Mouse (Mus musculus): ENCODE data around the gene Fat4.

The Fat4 gene

DNA sequence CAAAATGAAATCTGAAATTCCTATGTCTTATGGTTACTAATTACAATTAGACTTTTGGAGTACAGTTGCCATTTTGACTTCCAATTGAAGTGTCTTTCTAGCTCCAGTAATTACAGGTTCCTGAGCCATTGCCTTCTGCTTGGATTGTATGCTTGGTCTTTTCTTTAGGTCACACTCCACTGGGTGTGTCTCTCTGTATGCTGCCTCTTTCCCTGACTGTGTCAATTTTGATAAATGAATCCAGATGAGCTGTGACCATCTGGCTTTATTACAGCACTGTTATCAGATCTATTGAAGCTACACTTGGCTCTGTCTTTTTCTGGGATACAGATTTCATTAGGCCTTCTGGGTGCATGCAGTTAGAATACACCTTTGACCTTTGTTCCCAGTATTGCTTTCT, 80.7 kb downstream of the Fat4 start:
- no peak for DNase-seq (ENCODE audit: low read depth, low spot score)

GRCm38 (mm10) chr3:38986379-38986778, 99.6 kb downstream of the Fat4 start:
- DNase-seq (ENCODE audit: low read depth, low spot score): no peak

- no peak for DNase-seq (ENCODE audit: low read depth, low spot score)
These were observed 102.4 kb downstream of the Fat4 start for GRCm38 (mm10) chr3:38989181-38989580.

DNA sequence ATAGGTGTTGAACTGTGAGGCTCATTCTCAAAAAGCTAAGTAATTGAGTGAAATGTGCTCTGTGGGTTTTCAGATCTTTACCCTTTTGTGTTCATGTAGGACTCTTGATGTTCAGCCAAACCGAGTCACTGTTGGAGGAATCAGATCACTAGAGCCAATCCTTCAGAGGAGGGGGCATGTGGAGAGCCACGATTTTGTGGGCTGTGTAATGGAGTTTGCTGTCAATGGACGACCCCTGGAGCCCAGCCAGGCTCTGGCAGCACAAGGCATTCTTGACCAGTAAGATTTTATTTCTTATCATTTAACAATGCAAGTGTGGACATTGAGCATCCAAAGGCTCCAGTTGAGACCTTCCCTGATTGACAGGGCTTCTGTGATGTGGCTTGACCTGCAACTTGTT, 113.3 kb downstream of the Fat4 start:
- DNase-seq (ENCODE audit: low read depth, low spot score): no peak

DNA sequence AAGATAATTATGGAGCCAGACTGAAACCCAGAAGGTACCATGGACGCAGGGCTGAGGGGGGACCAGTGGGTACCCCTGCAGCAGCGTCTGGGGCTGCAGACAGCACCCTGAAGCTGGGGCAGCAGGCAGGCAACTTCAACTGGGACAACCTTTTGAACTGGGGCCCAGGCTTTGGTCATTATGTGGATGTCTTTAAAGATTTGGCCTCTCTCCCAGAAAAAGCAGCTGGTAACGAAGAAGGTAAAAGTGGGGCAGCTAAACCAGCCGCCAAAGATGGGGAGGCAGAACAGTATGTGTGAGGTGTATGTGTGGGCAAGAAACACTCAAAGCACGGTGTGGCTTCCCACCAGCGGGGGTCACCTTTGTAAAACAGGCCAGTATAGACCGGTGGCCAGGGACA, 123.8 kb downstream of the Fat4 start:
- no peak for DNase-seq (ENCODE audit: low read depth, low spot score)

DNA sequence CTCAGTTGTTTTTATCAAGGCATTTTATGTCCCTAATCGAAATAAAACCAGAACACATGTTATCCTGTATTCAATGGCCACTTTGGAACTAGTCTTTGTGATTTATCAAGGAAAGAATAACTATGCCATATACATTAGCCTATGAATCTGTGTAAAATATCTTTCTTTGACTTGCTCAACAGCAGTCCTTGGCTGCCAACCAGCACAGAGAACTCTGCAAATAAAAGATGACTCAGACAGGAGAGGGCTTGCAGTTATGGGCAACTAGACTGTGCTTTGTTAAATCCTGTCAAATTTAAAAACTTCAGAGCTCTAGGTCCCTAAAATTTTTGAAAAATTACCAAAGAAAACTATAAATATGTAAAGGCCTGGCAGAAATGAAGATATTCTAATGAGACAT, 130.9 kb downstream of the Fat4 start:
- DNase-seq (ENCODE audit: low read depth, low spot score): no peak

DNA sequence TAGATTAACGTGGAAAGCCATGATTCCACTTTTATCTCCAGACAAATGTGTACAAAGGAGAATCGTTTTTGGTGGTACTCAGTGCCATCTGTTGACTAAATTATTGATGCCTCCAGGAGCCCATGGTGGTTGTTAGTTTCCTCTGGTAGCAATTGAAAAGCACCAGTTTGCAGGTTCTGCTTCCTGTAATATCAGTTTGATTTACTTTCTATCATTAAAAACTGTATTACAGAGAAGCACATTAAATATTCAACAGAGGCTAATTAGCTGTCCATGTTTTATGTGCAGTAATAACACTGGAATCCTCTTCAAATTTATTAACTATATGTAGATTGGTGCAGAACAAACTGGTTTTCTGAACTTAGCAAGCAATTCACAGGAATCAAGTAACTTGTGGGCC, 149.4 kb downstream of the Fat4 start:
- no peak for DNase-seq (ENCODE audit: low read depth, low spot score)

GRCm38 (mm10) chr3:39046425-39046824, 159.7 kb downstream of the Fat4 start:
- DNase-seq (ENCODE audit: low read depth, low spot score): no peak

DNA sequence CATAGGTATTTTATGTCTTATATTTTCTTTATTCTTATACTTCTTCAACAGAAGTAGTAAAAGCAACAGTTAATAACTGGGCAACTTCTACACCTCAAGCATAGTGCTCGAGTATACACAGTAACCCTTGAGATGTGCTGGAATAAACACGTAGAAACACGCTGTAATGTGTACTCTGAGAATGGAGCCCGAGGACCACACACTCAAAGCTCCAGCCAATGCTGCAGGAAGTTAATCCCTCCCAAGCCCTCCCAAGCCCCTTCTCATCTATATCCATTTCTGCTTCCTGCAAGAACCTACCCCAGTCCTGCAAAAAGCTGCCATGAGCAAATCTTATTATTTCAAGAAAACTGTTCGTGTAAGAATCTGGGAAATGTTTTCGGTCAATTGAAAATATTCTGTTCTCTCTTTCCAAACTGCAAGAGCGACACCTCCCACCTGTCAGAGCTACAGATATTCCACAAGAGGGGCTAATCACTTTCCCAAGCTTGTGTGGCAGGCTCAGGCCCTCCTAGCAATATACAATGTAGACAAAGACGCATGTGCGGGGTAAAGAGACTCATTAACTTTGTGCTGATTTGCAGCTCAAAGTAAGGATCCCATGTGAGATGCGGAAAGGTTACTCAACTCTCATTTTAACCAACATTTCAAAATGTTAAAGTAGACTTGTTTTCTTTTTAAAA, 161.0 kb downstream of the Fat4 start:
- no peak for DNase-seq (ENCODE audit: low read depth, low spot score)

DNA sequence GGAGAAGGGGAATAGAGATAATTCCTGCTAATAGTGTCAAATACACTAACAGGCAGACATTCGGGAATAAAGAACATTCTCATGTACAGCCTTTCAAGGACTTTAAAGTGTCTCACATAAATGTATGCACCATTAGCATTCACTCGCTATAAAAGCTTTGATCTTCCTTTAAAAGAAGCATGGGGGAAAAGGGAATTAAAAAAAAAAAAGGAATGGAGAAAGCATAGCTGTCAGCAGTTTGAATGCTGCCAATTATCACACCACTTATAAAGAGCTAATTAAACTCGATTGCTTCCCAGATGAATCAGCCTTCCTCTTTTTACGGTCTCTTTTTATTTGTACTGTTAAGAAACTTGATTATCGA, 161.5 kb downstream of the Fat4 start:
- DNase-seq (ENCODE audit: low read depth, low spot score): no peak

DNA sequence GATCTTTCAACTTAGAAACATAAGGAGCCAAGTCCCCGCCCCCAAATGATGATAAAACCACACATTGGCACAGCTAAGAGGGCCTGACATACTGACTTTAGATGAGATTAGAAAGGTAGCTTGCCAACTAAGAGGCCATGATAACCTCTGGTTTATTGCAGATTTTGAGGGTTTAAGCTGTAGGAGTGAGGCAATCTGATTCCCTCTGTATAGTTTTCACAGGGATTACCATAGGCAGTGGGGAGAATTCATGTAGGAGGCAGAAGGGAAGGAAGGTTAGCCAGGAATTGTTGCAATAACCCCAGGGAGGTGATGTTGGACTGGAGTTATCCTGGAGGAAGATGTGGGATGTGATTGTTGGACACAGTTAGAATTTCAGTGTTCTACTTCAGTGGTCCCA, 163.4 kb downstream of the Fat4 start:
- DNase-seq (ENCODE audit: low read depth, low spot score): no peak

DNA sequence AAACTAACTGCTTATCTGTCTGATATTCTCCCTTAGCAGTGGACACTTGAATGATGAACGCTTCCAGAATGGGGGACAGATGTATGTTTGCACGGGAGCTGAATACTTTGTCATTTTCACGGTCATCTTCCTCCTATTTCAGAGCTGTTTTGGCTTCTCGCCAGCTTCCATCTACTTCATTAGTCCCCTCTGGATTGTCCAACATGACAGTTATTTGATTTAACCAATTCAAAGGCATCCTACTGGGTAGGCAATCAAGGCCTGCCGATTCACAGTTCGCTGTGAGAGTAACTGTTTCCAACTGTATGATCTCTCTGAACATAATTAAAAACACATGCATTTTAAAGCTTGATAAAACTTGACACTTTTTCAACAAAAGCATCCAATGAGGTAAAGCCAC, 166.3 kb downstream of the Fat4 start:
- DNase-seq (ENCODE audit: low read depth, low spot score): no peak
